Mouse (Mus musculus) heart, postnatal 0 days (tissue): Measurements from ENCODE around the gene Rxra. TPM values are rescaled to one million over a fixed set of nuclear protein-coding genes. Genes with fewer than 3 reads are reported as not detected.
A peak's percentile ranks its signal among the peaks of the same experiment; 100 is the strongest.

Experiments used
- ATAC-seq: fragments of 200-750 bp; cut with Nextera tagmentation; 2 replicates; pipeline ENCODE4 v1.8.0; 2017; ENCODE audit warnings: low read depth, moderate number of reproducible peaks, moderate library complexity; ENCODE audit not compliant: insufficient read depth
- DNase-seq: peaks from one replicate; pipeline ENCODE4 v3.0.0-alpha.2; 2016; ENCODE audit warnings: low spot score
- H3K27ac ChIP-seq: fragments of 300-500 bp; sonication (generic); 2 replicates; pipeline ENCODE4 v1.5.1; 2014; ENCODE audit warnings: low read depth, mild to moderate bottlenecking
- H3K27me3 ChIP-seq: fragments of 300-500 bp; sonication (generic); 2 replicates; pipeline ENCODE4 v1.6.1; 2014; ENCODE audit warnings: low read length, mixed read lengths; ENCODE audit not compliant: control insufficient read depth, insufficient read depth
- H3K36me3 ChIP-seq: fragments of 300-500 bp; sonication (generic); replicated peaks from 2 replicates; pipeline ENCODE4 v1.6.1; 2014; ENCODE audit warnings: low read length, mixed read lengths; ENCODE audit not compliant: control insufficient read depth, insufficient read depth
- H3K4me1 ChIP-seq: fragments of 300-500 bp; sonication (generic); 2 replicates; pipeline ENCODE4 v1.6.1; 2014; ENCODE audit warnings: antibody characterized with exemption; ENCODE audit not compliant: control insufficient read depth, insufficient read depth
- H3K4me2 ChIP-seq: fragments of 300-500 bp; sonication (generic); 2 replicates; pipeline ENCODE4 v1.6.1; 2014; ENCODE audit warnings: low read depth, mild to moderate bottlenecking, low read length, moderate library complexity
- H3K4me3 ChIP-seq: fragments of 300-500 bp; sonication (generic); 2 replicates; pipeline ENCODE4 v1.5.1; 2014; ENCODE audit warnings: low read depth, low read length
- H3K9ac ChIP-seq: fragments of 300-500 bp; sonication (generic); replicated peaks from 2 replicates; pipeline ENCODE4 v1.6.1; 2014; ENCODE audit warnings: low read depth, low read length, mixed read lengths
- H3K9me3 ChIP-seq: fragments of 300-500 bp; sonication (generic); replicated peaks from 2 replicates; pipeline ENCODE4 v1.6.1; 2016; ENCODE audit warnings: low read length; ENCODE audit not compliant: control insufficient read depth
- CTCF ChIP-seq: IDR thresholded peaks from 2 replicates; pipeline ENCODE4 v1.5.1; 2016; ENCODE audit warnings: antibody characterized with exemption, control low read depth, low read depth
- EP300 ChIP-seq: IDR thresholded peaks from 2 replicates; pipeline ENCODE4 v1.6.1; 2016; ENCODE audit warnings: antibody characterized with exemption, low read depth
- WGBS: fragments of 180-500 bp; shearing (Covaris S2); extraction: QIAGEN DNeasy Blood & Tissue Kit; methylation state at CpG from one replicate; pipeline ENCODE4 v1.1.7; 2014; 5-methylcytosine and 5-hydroxymethylcytosine counted together
- polyA plus RNA-seq: library from polyadenylated mRNA; unstranded; fragments of >200 nt; fragmentation: Nextera tagmentation; extraction: Ambion mirVana; gene quantifications from 2 replicates; pipeline ENCODE4 v1.2.1, GENCODE M21; 2015
- total RNA-seq: library from RNA; depleted of rRNA; stranded (reverse); fragments of >200 nt; gene quantifications from 2 replicates; pipeline ENCODE4 v1.2.3, GENCODE M21; 2014; ENCODE audit warnings: low replicate concordance

The Rxra gene
- total and polyA plus RNA-seq, 2 experiments from 2014 or later: 5.5 to 56.9 TPM

GRCm38 (mm10) chr2:27743863-27744611, 67.8 kb downstream of the Rxra start:
- no peak overlapping the region for H3K4me3 ChIP-seq

GRCm38 (mm10) chr2:27744612-27745351, 68.5 kb downstream of the Rxra start:
- H3K9me3 ChIP-seq: no peaks in the 10 kb centered on the region
- H3K4me3 ChIP-seq: no peak overlapping the region
- ATAC-seq (0 out of 2 replicates have a peak, but pooled peaks have one; percentile 8), DNase-seq (no peak)
- H3K36me3 ChIP-seq: peaks cover 29% of the 10 kb centered on the region
- no peaks in the 10 kb centered on the region for H3K27me3 ChIP-seq
- TF ChIP-seq EP300: no peak
- TF ChIP-seq CTCF: no peak
- H3K9ac ChIP-seq: no peak overlapping the region
- 29% methylated on average over 13 of the region's 13 CpGs for WGBS
- H3K4me2 ChIP-seq: 0 out of 2 replicates have a peak overlapping the region, but pooled peaks have one; percentile 11
- H3K4me1 ChIP-seq: peaks cover 40% of the 10 kb centered on the region
- H3K27ac ChIP-seq: peak overlapping the region; percentile 69

More at GRCm38 (mm10) chr2:27743863-27744611, 67.8 kb downstream of the Rxra start:
- DNase-seq: no peak
- H3K9ac ChIP-seq: no peak overlapping the region
- no peak overlapping the region for H3K4me2 ChIP-seq
- peaks cover 24% of the 10 kb centered on the region for H3K36me3 ChIP-seq
- H3K4me1 ChIP-seq: peaks cover 44% of the 10 kb centered on the region
- 89% methylated on average over 7 of the region's 7 CpGs for WGBS
- no peak for ATAC-seq
- TF ChIP-seq CTCF: no peak
- TF ChIP-seq EP300: no peak
- peak overlapping the region; percentile 69; the same call in 1 of the 2 replicates for H3K27ac ChIP-seq
- H3K9me3 ChIP-seq: no peaks in the 10 kb centered on the region
- H3K27me3 ChIP-seq: no peaks in the 10 kb centered on the region

- Histone ChIP-seq H3K4me3 (no peak overlapping the region), H3K27me3 (no peaks in the 10 kb centered on the region), H3K4me2 (peak overlapping the region; percentile 5; the same call in 1 of the 2 replicates), H3K9ac (no peak overlapping the region; the same call in 1 of the 2 replicates), H3K27ac (peak overlapping the region; percentile 71), H3K9me3 (no peaks in the 10 kb centered on the region), H3K4me1 (peaks cover 30% of the 10 kb centered on the region), H3K36me3 (peaks cover 35% of the 10 kb centered on the region)
- TF ChIP-seq EP300: no peak
- no peak for TF ChIP-seq CTCF
- 15% methylated on average over 18 of the region's 18 CpGs for WGBS
- ATAC-seq: peak; percentile 60
- DNase-seq: peak; percentile 25
These were observed 69.7 kb downstream of the Rxra start for GRCm38 (mm10) chr2:27745673-27746620.

GRCm38 (mm10) chr2:27746854-27747253, 70.6 kb downstream of the Rxra start:
- Histone ChIP-seq H3K9me3 (no peaks in the 10 kb centered on the region), H3K27me3 (no peaks in the 10 kb centered on the region), H3K27ac (peak overlapping the region; percentile 71; the same call in 1 of the 2 replicates), H3K9ac (no peak overlapping the region), H3K36me3 (peaks cover 28% of the 10 kb centered on the region), H3K4me3 (no peak overlapping the region), H3K4me2 (no peak overlapping the region), H3K4me1 (peaks cover 39% of the 10 kb centered on the region)
- 70% methylated on average over 2 of the region's 2 CpGs for WGBS
- ATAC-seq: no peak
- DNase-seq: no peak
- TF ChIP-seq CTCF (no peak), EP300 (no peak)

GRCm38 (mm10) chr2:27748984-27749383, 72.7 kb downstream of the Rxra start:
- Histone ChIP-seq H3K36me3 (peaks cover 44% of the 10 kb centered on the region), H3K4me2 (no peak overlapping the region), H3K4me1 (peaks cover 44% of the 10 kb centered on the region), H3K27ac (no peak overlapping the region), H3K4me3 (no peak overlapping the region), H3K9ac (no peak overlapping the region), H3K9me3 (no peaks in the 10 kb centered on the region), H3K27me3 (no peaks in the 10 kb centered on the region)
- TF ChIP-seq CTCF (no peak), EP300 (no peak)
- DNase-seq (no peak), ATAC-seq (no peak)
- WGBS: 87% methylated on average over 11 of the region's 11 CpGs
